ENCODE assay signal across 16 mouse cellular contexts in genomic region chr17:78518355-78518754, GRCm38 (mm10). TPM values are rescaled to one million over a fixed set of nuclear protein-coding genes. Genes with fewer than 3 reads are reported as not detected.
"Had no signal": no experiment of that assay in that cellular context is flagged by ENCODE, and none has a peak within 500 bp of the region (broad histone marks: within the 10 kb centered on the region; RNA-seq: fewer than 3 reads in every experiment).

No protein-coding gene starts in this region.

- H3K27ac ChIP-seq: left cerebral cortex, adult 2 months; limb, embryonic 12.5 days; liver, embryonic 13.5 days; lung, embryonic 15.5 days; macrophage; midbrain, embryonic 12.5 days had no signal

- H3K4me1 ChIP-seq: liver, embryonic 13.5 days; lung, embryonic 15.5 days had no signal

- H3K9me3 ChIP-seq: limb, embryonic 12.5 days; liver, embryonic 13.5 days; lung, embryonic 15.5 days; midbrain, embryonic 12.5 days; neural tube, embryonic 13.5 days had no signal

- DNase-seq: kidney, adult 8-10 months; liver; liver, embryonic 13.5 days; liver, postnatal 0 days; lung, postnatal 14 days; right cerebral cortex, adult 18-20 months; spleen, adult 18-20 months; thymus, adult 18-20 months; thymus, postnatal 14 days had no signal

- ATAC-seq: liver, postnatal 0 days; midbrain, embryonic 16.5 days had no signal

- H3K27me3 ChIP-seq: limb, embryonic 12.5 days; liver, embryonic 13.5 days; lung, embryonic 15.5 days; midbrain, embryonic 12.5 days; neural tube, embryonic 13.5 days had no signal

- H3K4me3 ChIP-seq: left cerebral cortex, adult 2 months; limb, embryonic 12.5 days; liver, embryonic 13.5 days; lung, embryonic 15.5 days; midbrain, embryonic 12.5 days; neural tube, embryonic 13.5 days had no signal

- H3K4me2 ChIP-seq: limb, embryonic 12.5 days; liver, embryonic 13.5 days; lung, embryonic 15.5 days; midbrain, embryonic 12.5 days; neural tube, embryonic 13.5 days had no signal

- H3K36me3 ChIP-seq: limb, embryonic 12.5 days; liver, embryonic 13.5 days; lung, embryonic 15.5 days; midbrain, embryonic 12.5 days; neural tube, embryonic 13.5 days had no signal

- H3K9ac ChIP-seq: limb, embryonic 12.5 days; liver, embryonic 13.5 days; liver, postnatal 0 days; lung, embryonic 15.5 days; midbrain, embryonic 12.5 days; neural tube, embryonic 13.5 days had no signal

RNA-seq across cellular contexts. Expression of gene Vit, which starts 10.5 kb away (rescaled TPM):
- polyA plus RNA-seq: macrophage had no signal
